Mouse (Mus musculus) hindbrain, embryonic 14.5 days (tissue): ENCODE results near the gene Aatf. TPM values are rescaled to one million over a fixed set of nuclear protein-coding genes. Genes with fewer than 3 reads are reported as not detected.
A peak's percentile ranks its signal among the peaks of the same experiment; 100 is the strongest.

ENCODE experiments used
- ATAC-seq: fragments of 200-750 bp; cut with Nextera tagmentation; 2 replicates; pipeline ENCODE4 v1.8.0; 2017; ENCODE audit warnings: moderate number of reproducible peaks, mild to moderate bottlenecking, moderate TSS enrichment, moderate library complexity; ENCODE audit not compliant: low FRiP score
- DNase-seq: peaks from one replicate; pipeline ENCODE4 v3.0.0-alpha.2; 2015; ENCODE audit warnings: low spot score
- H3K27ac ChIP-seq: fragments of 300-500 bp; sonication (generic); 2 replicates; pipeline ENCODE4 v1.5.1; 2014; ENCODE audit warnings: mild to moderate bottlenecking, moderate library complexity
- H3K27me3 ChIP-seq: fragments of 300-500 bp; sonication (generic); 2 replicates; pipeline ENCODE4 v1.6.1; 2014; ENCODE audit warnings: mild to moderate bottlenecking, low read length, mixed read lengths; ENCODE audit not compliant: control insufficient read depth, insufficient read depth
- H3K36me3 ChIP-seq: fragments of 300-500 bp; sonication (generic); replicated peaks from 2 replicates; pipeline ENCODE4 v1.6.1; 2014; ENCODE audit not compliant: control insufficient read depth, insufficient read depth
- H3K4me1 ChIP-seq: fragments of 300-500 bp; sonication (generic); replicated peaks from 2 replicates; pipeline ENCODE4 v1.6.1; 2014; ENCODE audit warnings: antibody characterized with exemption, low read length, mixed read lengths; ENCODE audit not compliant: control insufficient read depth, insufficient read depth
- H3K4me2 ChIP-seq: fragments of 300-500 bp; sonication (generic); replicated peaks from 2 replicates; pipeline ENCODE4 v1.6.1; 2014; ENCODE audit warnings: mild to moderate bottlenecking, moderate library complexity
- H3K4me3 ChIP-seq: fragments of 300-500 bp; sonication (generic); replicated peaks from 2 replicates; pipeline ENCODE4 v1.5.1; 2014; ENCODE audit warnings: mild to moderate bottlenecking, low read length
- H3K9ac ChIP-seq: fragments of 300-500 bp; sonication (generic); 2 replicates; pipeline ENCODE4 v1.6.1; 2014
- H3K9me3 ChIP-seq: fragments of 300-500 bp; sonication (generic); 2 replicates; pipeline ENCODE4 v1.6.1; 2016; ENCODE audit warnings: low read length; ENCODE audit not compliant: control insufficient read depth
- WGBS: fragments of 180-500 bp; shearing (Covaris S2); extraction: QIAGEN DNeasy Blood & Tissue Kit; methylation state at CpG from one replicate; pipeline ENCODE4 v1.1.7; 2014; 5-methylcytosine and 5-hydroxymethylcytosine counted together
- polyA plus RNA-seq: library from polyadenylated mRNA; unstranded; fragments of >200 nt; fragmentation: Nextera tagmentation; extraction: Ambion mirVana; gene quantifications from 2 replicates; pipeline ENCODE4 v1.2.1, GENCODE M21; 2014

Aatf gene
- polyA plus RNA-seq, 1 experiment from 2014 or later: 45.3 TPM

DNA sequence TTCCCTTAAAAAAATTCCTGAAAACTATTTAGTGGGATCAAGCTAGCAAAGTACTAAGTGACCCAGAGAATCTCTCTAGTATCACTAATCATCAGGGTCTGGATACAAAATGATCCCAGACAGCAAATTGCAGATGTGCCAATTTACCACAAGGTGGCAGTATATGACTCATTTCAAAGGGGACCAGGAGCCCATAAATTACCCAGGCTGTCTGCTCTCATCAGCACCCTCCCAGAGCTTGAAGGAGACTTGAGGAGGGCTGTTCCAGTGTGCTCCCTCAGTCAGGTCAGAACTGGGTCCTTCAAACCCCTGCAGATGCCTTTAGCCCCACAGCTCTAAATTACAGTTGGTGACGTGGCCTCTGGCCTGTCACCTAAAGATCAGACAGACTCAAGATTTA lies 83.7 kb downstream of the Aatf start:
- DNase-seq (peak; percentile 85), ATAC-seq (peak; percentile 79; the same call in 1 of the 2 replicates)
- Histone ChIP-seq H3K4me2 (no peak overlapping the region), H3K36me3 (no peaks in the 10 kb centered on the region), H3K27me3 (no peaks in the 10 kb centered on the region), H3K4me1 (peaks cover 14% of the 10 kb centered on the region; the same call in 1 of the 2 replicates), H3K9me3 (no peaks in the 10 kb centered on the region), H3K9ac (no peak overlapping the region), H3K27ac (no peak overlapping the region), H3K4me3 (no peak overlapping the region)
- 22% methylated on average over 1 of the region's 1 CpGs for WGBS

DNA sequence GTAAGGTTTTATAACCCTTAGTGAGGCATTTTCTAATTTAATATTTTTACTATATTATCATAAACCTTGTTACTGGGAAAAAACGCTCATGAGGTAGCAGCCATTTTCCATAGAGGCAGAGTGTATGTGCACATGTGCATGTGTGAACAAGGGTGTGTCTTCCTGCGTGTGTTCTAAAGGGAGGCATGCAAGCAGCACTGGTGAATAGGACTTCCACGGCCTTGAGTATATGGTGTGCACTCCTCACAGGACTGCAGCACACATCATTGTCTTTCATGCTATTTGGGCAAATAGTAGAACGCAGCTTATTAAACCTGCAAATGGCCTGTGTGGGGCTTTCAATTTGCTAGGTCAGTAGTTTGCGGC lies 86.7 kb downstream of the Aatf start:
- no peaks in the 10 kb centered on the region for H3K27me3 ChIP-seq
- peaks cover 14% of the 10 kb centered on the region; the same call in 1 of the 2 replicates for H3K4me1 ChIP-seq
- 85% methylated on average over 5 of the region's 5 CpGs for WGBS
- peak overlapping the region; percentile 32; the same call in 1 of the 2 replicates for H3K27ac ChIP-seq
- DNase-seq (no peak), ATAC-seq (no peak)
- H3K9ac ChIP-seq: no peak overlapping the region
- H3K36me3 ChIP-seq: no peaks in the 10 kb centered on the region
- no peak overlapping the region for H3K4me2 ChIP-seq
- no peaks in the 10 kb centered on the region for H3K9me3 ChIP-seq
- no peak overlapping the region for H3K4me3 ChIP-seq

DNA sequence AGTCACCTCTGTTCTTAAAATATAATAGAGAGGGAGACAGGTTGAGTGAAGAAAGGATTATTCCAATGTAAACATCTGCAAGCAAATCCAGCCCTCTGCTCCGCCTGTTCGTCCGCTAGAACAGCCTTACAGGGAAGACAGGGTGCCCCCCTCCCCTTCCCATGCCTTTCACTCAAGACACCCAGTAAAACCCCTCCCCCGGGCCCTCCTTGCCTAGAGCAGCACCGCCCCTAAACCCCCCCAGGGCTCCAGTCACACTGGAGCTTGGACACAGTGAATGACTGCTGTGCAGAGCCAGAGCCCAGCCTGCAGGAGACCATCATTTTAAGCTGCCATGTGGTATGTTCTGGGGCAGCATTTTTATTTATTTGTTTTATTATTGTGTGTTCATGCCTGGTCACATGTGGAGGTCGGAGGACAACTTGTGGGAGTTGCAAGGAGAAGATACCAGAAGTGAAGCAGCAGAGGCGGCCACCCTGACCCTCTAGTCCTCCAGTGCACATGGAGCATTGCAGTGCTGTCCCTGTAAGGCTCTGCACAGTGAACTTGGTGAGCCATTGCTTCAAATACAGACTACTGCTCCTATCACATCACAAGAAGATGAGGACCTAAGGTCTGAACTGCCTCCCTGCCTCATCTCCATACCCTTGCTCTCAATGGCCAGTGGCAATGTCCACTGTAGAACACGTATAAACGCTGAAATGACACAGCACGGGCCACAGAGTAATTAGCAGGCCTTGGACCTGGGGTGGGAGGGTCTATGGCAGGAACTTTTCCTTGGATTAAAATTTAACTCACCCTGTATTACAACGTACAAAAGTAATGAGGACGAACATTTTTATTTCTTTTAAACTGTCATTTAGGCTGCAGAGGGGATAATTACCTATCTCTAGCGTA lies 87.3 kb downstream of the Aatf start:
- H3K9me3 ChIP-seq: no peaks in the 10 kb centered on the region
- H3K27me3 ChIP-seq: no peaks in the 10 kb centered on the region
- H3K27ac ChIP-seq: peak overlapping the region; percentile 53
- no peak for ATAC-seq
- H3K4me2 ChIP-seq: no peak overlapping the region
- WGBS: 59% methylated on average over 13 of the region's 13 CpGs
- no peaks in the 10 kb centered on the region for H3K36me3 ChIP-seq
- no peak for DNase-seq
- no peak overlapping the region for H3K9ac ChIP-seq
- H3K4me3 ChIP-seq: no peak overlapping the region
- peaks cover 17% of the 10 kb centered on the region; the same call in 1 of the 2 replicates for H3K4me1 ChIP-seq

DNA sequence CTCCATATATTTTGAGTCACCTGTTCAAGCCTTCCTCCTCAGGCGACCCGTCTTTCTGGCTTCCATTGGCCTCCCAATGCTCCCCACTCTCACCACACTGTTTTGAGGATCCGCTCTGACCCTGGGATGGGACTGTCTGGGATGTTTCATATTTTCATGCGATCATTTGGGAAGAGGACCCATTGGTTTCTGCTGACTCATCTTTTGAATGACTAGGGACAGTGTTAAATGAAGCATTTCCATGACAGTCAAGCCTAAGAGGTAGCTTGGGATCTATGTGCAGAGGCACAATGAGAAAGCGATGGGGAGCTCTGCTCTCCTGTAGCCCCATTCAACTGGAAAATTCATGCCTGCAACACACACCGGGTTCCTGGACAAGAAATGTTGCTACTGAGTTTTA lies 92.5 kb downstream of the Aatf start:
- no peak for ATAC-seq
- 91% methylated on average over 6 of the region's 6 CpGs for WGBS

DNA sequence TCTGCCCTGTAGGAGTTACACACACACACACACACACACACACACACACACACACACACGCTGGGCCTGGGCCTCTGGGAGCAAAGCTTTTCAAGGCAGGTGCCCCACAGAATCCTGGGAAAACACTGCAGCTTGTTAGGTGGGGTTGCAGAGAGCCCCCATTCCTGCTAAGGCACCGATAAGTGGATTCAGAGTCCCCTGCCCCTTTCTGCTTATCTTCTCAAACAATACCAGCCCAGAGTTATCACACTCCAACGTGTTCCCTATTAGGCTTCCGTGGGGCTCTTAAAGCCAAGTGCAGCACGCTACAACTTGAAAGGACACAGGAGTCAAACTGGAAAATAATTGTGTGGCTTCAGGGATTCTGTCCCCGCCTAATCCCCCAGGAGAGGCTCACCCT lies 100.2 kb downstream of the Aatf start:
- 65% methylated on average over 6 of the region's 6 CpGs for WGBS
- no peak for DNase-seq
- Histone ChIP-seq H3K9ac (peak overlapping the region; percentile 28; the same call in 1 of the 2 replicates), H3K4me2 (no peak overlapping the region), H3K27ac (peak overlapping the region; percentile 67; the same call in 1 of the 2 replicates), H3K27me3 (no peaks in the 10 kb centered on the region), H3K4me3 (no peak overlapping the region), H3K9me3 (no peaks in the 10 kb centered on the region), H3K4me1 (peaks cover 23% of the 10 kb centered on the region), H3K36me3 (no peaks in the 10 kb centered on the region)
- no peak for ATAC-seq

More for the DNA sequence above, 92.5 kb downstream of the Aatf start:
- Histone ChIP-seq H3K27me3 (no peaks in the 10 kb centered on the region), H3K4me2 (no peak overlapping the region), H3K4me1 (peaks cover 13% of the 10 kb centered on the region; the same call in 1 of the 2 replicates), H3K4me3 (no peak overlapping the region), H3K9me3 (no peaks in the 10 kb centered on the region), H3K9ac (no peak overlapping the region), H3K27ac (no peak overlapping the region), H3K36me3 (no peaks in the 10 kb centered on the region)
- DNase-seq: no peak

DNA sequence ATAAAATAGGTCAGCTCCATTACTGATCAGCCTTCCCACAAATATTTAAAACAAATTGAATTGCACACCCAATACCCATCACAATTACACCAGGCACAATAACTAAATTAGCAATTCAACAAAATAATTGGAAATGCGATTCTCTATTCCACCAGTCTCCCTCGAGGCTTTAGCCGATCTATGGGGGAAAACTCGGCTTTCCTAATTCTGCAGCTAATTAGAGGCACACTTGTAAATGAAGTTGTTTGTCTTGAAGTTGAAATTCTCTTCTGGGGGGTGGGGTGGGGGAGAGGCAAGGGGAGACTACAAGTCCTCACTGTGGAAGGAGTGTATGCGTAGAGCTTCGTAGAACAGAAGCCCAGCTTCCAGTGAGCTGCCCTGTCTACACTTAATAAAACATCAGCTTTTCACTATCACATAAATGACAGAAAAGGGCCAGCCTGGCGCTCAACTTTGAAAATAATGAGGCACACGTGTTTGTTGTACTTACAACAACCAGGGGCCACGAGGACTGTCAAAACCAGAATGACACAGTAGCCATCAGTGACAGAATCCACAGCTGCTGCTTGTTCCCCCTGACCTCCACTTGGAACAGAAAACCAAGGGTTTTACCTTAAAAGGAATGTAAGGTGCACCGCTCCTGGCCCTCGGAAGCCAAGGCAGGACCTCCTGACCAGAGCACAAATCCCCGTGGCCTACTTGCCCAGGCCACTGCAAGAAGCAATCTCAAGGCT lies 101.0 kb downstream of the Aatf start:
- Histone ChIP-seq H3K9ac (peak overlapping the region; percentile 28; the same call in 1 of the 2 replicates), H3K9me3 (no peaks in the 10 kb centered on the region)
- 53% methylated on average over 12 of the region's 12 CpGs for WGBS

DNA sequence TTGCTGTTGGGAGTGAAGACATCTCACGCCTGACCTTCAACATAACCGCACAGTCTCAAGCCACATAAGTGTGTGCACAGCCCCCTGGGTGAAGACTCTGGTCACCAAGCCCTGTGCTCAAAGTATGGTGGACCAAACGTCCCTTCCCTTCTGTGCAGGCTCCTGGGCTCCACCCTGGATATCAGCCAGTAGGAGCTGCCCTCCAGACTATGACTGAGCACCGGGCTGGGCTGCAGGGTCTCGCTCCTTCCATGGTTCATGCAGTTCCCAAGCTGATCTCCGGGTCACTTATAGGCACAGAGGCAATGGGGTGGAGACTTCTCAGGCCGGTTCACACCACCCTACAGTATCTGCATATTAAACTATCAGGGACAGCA lies 101.7 kb downstream of the Aatf start:
- no peak overlapping the region for H3K4me3 ChIP-seq
- H3K9me3 ChIP-seq: no peaks in the 10 kb centered on the region
- DNase-seq: no peak
- no peaks in the 10 kb centered on the region for H3K27me3 ChIP-seq
- peak overlapping the region; percentile 50 for H3K27ac ChIP-seq
- H3K4me2 ChIP-seq: no peak overlapping the region
- ATAC-seq: no peak
- 57% methylated on average over 7 of the region's 7 CpGs for WGBS
- no peaks in the 10 kb centered on the region for H3K36me3 ChIP-seq
- H3K9ac ChIP-seq: no peak overlapping the region
- peaks cover 23% of the 10 kb centered on the region for H3K4me1 ChIP-seq

More for the DNA sequence above, 101.0 kb downstream of the Aatf start:
- Histone ChIP-seq H3K4me1 (peaks cover 23% of the 10 kb centered on the region), H3K4me2 (no peak overlapping the region), H3K4me3 (no peak overlapping the region), H3K27me3 (no peaks in the 10 kb centered on the region), H3K36me3 (no peaks in the 10 kb centered on the region), H3K27ac (peak overlapping the region; percentile 67)
- no peak; the same call in 1 of the 2 replicates for ATAC-seq
- DNase-seq: peak; percentile 47

DNA sequence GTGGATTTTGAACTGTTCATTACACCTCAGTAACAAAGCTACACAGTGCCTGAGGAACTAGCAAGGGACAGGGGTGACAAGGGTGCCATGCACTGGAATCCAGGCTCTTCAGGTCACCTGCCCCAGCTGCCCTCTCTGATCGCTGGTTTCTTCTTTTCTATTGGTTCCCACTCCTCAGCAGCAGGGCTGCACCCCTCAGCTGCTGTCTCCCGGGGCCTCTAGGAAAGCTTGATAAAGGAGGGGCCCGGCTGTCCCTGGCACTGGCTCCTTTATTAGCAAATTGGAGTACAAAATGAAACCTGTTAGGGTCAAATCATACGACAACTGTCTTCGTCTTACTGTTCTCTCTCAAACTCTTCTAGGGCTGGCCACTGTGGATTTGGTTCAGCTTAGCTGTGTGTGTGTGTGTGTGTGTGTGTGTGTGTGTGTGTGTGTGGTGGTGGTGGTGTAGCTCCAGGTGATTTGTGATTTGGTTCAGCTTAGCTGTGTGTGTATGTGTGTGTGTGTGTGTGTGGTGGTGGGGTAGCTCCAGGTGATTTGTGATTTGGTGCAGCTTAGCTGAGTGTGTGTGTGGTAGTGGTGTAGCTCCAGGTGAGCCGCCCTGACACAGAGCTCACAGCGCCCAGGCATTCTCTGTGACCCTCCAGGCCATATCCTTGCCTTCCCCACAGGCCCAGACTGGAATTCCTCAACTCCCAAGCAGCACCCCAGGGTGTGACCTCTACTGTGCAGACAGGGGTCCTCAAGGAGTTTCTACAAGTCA lies 102.3 kb downstream of the Aatf start:
- ATAC-seq (no peak), DNase-seq (no peak)
- H3K9me3 ChIP-seq: no peaks in the 10 kb centered on the region
- no peaks in the 10 kb centered on the region for H3K27me3 ChIP-seq
- H3K36me3 ChIP-seq: no peaks in the 10 kb centered on the region
- 54% methylated on average over 7 of the region's 7 CpGs for WGBS
- no peak overlapping the region for H3K4me3 ChIP-seq
- H3K9ac ChIP-seq: no peak overlapping the region
- peaks cover 23% of the 10 kb centered on the region for H3K4me1 ChIP-seq
- H3K4me2 ChIP-seq: no peak overlapping the region
- H3K27ac ChIP-seq: peak overlapping the region; percentile 50

DNA sequence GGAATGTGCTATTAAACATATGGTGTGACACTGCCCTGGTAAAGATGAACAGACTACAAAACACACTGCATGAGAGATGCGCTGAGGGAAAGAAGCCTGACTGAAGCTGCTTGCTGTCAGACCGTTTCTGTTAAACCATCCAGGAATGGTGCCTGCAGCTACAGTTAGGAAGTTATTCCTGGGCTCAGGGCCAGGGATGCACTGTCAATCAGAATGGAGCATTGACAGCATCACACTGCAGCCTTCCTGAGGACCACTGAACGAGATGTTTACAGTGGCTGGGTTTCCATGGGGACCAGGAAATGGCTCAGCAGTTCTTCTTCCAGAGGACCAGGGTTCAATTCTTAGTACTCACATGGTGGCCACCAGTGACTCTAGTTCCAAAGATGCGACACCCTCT lies 102.9 kb downstream of the Aatf start:
- Histone ChIP-seq H3K4me2 (no peak overlapping the region), H3K36me3 (no peaks in the 10 kb centered on the region), H3K9ac (no peak overlapping the region), H3K27me3 (no peaks in the 10 kb centered on the region), H3K4me3 (no peak overlapping the region), H3K9me3 (no peaks in the 10 kb centered on the region), H3K27ac (peak overlapping the region; percentile 50; the same call in 1 of the 2 replicates), H3K4me1 (peaks cover 23% of the 10 kb centered on the region)
- no peak for DNase-seq
- 59% methylated on average over 4 of the region's 4 CpGs for WGBS
- ATAC-seq: no peak
